Mouse (Mus musculus) embryo, embryonic 10 days (tissue): ENCODE measurements around the gene 1700069L16Rik.

ENCODE experiments used
- DNase-seq: peaks from one replicate; pipeline ENCODE4 v3.0.0-alpha.2; 2015; ENCODE audit warnings: low spot score

The 1700069L16Rik gene

DNA sequence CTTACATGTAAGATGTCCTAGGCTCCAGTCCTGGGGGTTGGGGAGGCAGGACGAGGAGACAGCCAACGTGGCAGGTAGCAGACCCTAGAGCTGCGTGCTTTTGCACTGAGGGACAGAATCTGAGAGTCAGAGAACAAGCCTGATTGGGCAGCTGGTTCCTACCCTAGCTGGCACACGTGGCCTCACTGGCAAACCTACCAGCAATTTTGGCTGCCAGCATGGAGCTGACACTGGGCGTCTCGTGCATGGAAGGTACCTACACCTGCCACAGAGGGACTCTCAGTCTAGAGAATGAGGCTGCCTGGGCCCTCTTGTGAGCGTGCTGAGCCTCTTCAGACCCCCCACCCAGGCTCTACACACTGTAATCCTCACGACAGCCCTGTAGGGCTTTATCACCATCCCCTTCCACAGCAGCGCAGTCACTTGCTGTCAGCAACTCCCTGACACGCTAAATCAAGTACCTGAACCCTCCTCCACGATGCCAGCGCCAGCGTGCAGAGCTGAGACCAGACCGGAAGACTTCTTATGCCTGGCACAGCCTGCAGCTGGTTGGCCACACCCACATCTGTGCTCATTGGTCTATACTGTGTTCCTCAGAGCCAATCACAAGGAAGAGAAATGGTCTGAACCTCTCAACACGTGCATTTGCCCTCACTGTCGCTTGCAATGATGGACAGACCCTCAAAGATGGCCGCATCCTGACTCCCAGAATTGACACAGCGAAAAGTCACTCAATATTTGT is 81.3 kb downstream of the 1700069L16Rik start:
- peak; percentile 76 for DNase-seq
